Mouse (Mus musculus) neural tube, embryonic 15.5 days (tissue): ENCODE results near the gene Slc27a5. TPM values are rescaled to one million over a fixed set of nuclear protein-coding genes. Genes with fewer than 3 reads are reported as not detected.
A peak's percentile ranks its signal among the peaks of the same experiment; 100 is the strongest.

Experiments used
- ATAC-seq: fragments of 200-750 bp; cut with Nextera tagmentation; 2 replicates; pipeline ENCODE4 v1.8.0; 2017; ENCODE audit warnings: mild to moderate bottlenecking, moderate TSS enrichment, moderate library complexity; ENCODE audit not compliant: low FRiP score
- H3K27ac ChIP-seq: fragments of 300-500 bp; sonication (generic); replicated peaks from 2 replicates; pipeline ENCODE4 v1.5.1; 2015; ENCODE audit warnings: mild to moderate bottlenecking, inconsistent platforms
- H3K27me3 ChIP-seq: fragments of 300-500 bp; sonication (generic); replicated peaks from 2 replicates; pipeline ENCODE4 v1.6.1; 2015; ENCODE audit warnings: inconsistent platforms
- H3K36me3 ChIP-seq: fragments of 300-500 bp; sonication (generic); 2 replicates; pipeline ENCODE4 v1.6.1; 2015; ENCODE audit warnings: inconsistent platforms
- H3K4me1 ChIP-seq: fragments of 300-500 bp; sonication (generic); 2 replicates; pipeline ENCODE4 v1.6.1; 2015; ENCODE audit warnings: inconsistent platforms
- H3K4me2 ChIP-seq: fragments of 300-500 bp; sonication (generic); 2 replicates; pipeline ENCODE4 v1.6.1; 2015; ENCODE audit warnings: inconsistent platforms, mild to moderate bottlenecking, moderate library complexity
- H3K4me3 ChIP-seq: fragments of 300-500 bp; sonication (generic); replicated peaks from 2 replicates; pipeline ENCODE4 v1.5.1; 2015; ENCODE audit warnings: mild to moderate bottlenecking, inconsistent platforms
- H3K9ac ChIP-seq: fragments of 300-500 bp; sonication (generic); replicated peaks from 2 replicates; pipeline ENCODE4 v1.6.1; 2015; ENCODE audit warnings: mild to moderate bottlenecking, inconsistent platforms
- H3K9me3 ChIP-seq: fragments of 300-500 bp; sonication (generic); replicated peaks from 2 replicates; pipeline ENCODE4 v1.6.1; 2016; ENCODE audit warnings: inconsistent platforms
- WGBS: fragments of 180-500 bp; shearing (Covaris S2); methylation state at CpG from one replicate; pipeline ENCODE4 v1.1.7; 2015; ENCODE audit warnings: mixed read lengths; 5-methylcytosine and 5-hydroxymethylcytosine counted together
- polyA plus RNA-seq: library from polyadenylated mRNA; unstranded; fragments of >200 nt; fragmentation: Nextera tagmentation; extraction: Ambion mirVana; gene quantifications from 2 replicates; pipeline ENCODE4 v1.2.1, GENCODE M21; 2015

Slc27a5 gene
- polyA plus RNA-seq: 0.49 and 0.68 TPM in 2 replicates

GRCm38 (mm10) chr7:12998053-12998452 lies at the start of gene Slc27a5:
Gene Slc27a5 (minus strand): TSS chr7:12998192.
- no peak for ATAC-seq
- no peak within 1 kb of the TSS for H3K4me2 ChIP-seq
- 77% methylated on average over 5 of the region's 5 CpGs for WGBS
- H3K36me3 ChIP-seq: no peaks in the 10 kb centered on the region
- no peaks in the 10 kb centered on the region for H3K9me3 ChIP-seq
- no peak within 1 kb of the TSS for H3K27ac ChIP-seq
- no peak within 1 kb of the TSS for H3K9ac ChIP-seq
- no peaks in the 10 kb centered on the region for H3K27me3 ChIP-seq
- H3K4me3 ChIP-seq: no peak within 1 kb of the TSS
- H3K4me1 ChIP-seq: no peaks in the 10 kb centered on the region

GRCm38 (mm10) chr7:13046084-13046483 lies 48.1 kb upstream of the Slc27a5 start:
- peaks cover 42% of the 10 kb centered on the region for H3K27me3 ChIP-seq
- ATAC-seq: peak; percentile 11; the same call in 1 of the 2 replicates
- WGBS: 17% methylated on average over 2 of the region's 2 CpGs

GRCm38 (mm10) chr7:13044254-13044625 lies 46.2 kb upstream of the Slc27a5 start:
- Histone ChIP-seq H3K4me1 (peaks cover 22% of the 10 kb centered on the region), H3K36me3 (no peaks in the 10 kb centered on the region), H3K4me3 (peak overlapping the region; percentile 53), H3K27me3 (peaks cover 50% of the 10 kb centered on the region), H3K9me3 (no peaks in the 10 kb centered on the region), H3K9ac (peak overlapping the region; percentile 67), H3K27ac (peak overlapping the region; percentile 81), H3K4me2 (peak overlapping the region; percentile 97)
- peak; percentile 46 for ATAC-seq
- 2% methylated on average over 23 of the region's 23 CpGs for WGBS

More at GRCm38 (mm10) chr7:13046084-13046483, 48.1 kb upstream of the Slc27a5 start:
- H3K4me3 ChIP-seq: no peak overlapping the region
- no peaks in the 10 kb centered on the region for H3K9me3 ChIP-seq
- peaks cover 3% of the 10 kb centered on the region; the same call in 1 of the 2 replicates for H3K36me3 ChIP-seq
- no peak overlapping the region for H3K4me2 ChIP-seq
- H3K27ac ChIP-seq: no peak overlapping the region
- peaks cover 18% of the 10 kb centered on the region for H3K4me1 ChIP-seq
- no peak overlapping the region for H3K9ac ChIP-seq

- Histone ChIP-seq H3K4me1 (peaks cover 27% of the 10 kb centered on the region), H3K36me3 (no peaks in the 10 kb centered on the region), H3K4me2 (peak overlapping the region; percentile 97), H3K9me3 (no peaks in the 10 kb centered on the region), H3K27ac (peak overlapping the region; percentile 81), H3K9ac (peak overlapping the region; percentile 67), H3K4me3 (peak overlapping the region; percentile 53), H3K27me3 (peaks cover 50% of the 10 kb centered on the region)
- WGBS: 4% methylated on average over 88 of the region's 88 CpGs
- peak; percentile 66 for ATAC-seq
Observed at GRCm38 (mm10) chr7:13043445-13044253, 45.7 kb upstream of the Slc27a5 start.

- no peaks in the 10 kb centered on the region for H3K36me3 ChIP-seq
- peak overlapping the region; percentile 67; the same call in 1 of the 2 replicates for H3K9ac ChIP-seq
- WGBS: 35% methylated on average over 16 of the region's 16 CpGs
- peak overlapping the region; percentile 97 for H3K4me2 ChIP-seq
- ATAC-seq: peak; percentile 1; the same call in 1 of the 2 replicates
- H3K9me3 ChIP-seq: no peaks in the 10 kb centered on the region
- peaks cover 50% of the 10 kb centered on the region for H3K27me3 ChIP-seq
- H3K4me1 ChIP-seq: peaks cover 30% of the 10 kb centered on the region
- no peak overlapping the region for H3K27ac ChIP-seq
- H3K4me3 ChIP-seq: peak overlapping the region; percentile 53
Observed at GRCm38 (mm10) chr7:13043120-13043444, 45.1 kb upstream of the Slc27a5 start.

- H3K9me3 ChIP-seq: no peaks in the 10 kb centered on the region
- H3K4me3 ChIP-seq: no peak overlapping the region
- H3K4me2 ChIP-seq: no peak overlapping the region
- 83% methylated on average over 6 of the region's 6 CpGs for WGBS
- H3K27me3 ChIP-seq: peaks cover 50% of the 10 kb centered on the region
- no peak for ATAC-seq
- no peak overlapping the region for H3K27ac ChIP-seq
- H3K9ac ChIP-seq: no peak overlapping the region
- no peaks in the 10 kb centered on the region for H3K36me3 ChIP-seq
- H3K4me1 ChIP-seq: peaks cover 30% of the 10 kb centered on the region
Observed at GRCm38 (mm10) chr7:13042511-13042910, 44.5 kb upstream of the Slc27a5 start.

GRCm38 (mm10) chr7:13041256-13041655 lies 43.3 kb upstream of the Slc27a5 start:
- no peak overlapping the region for H3K4me3 ChIP-seq
- peaks cover 39% of the 10 kb centered on the region for H3K4me1 ChIP-seq
- no peak overlapping the region for H3K27ac ChIP-seq
- H3K36me3 ChIP-seq: peaks cover 2% of the 10 kb centered on the region
- ATAC-seq: no peak
- no peak overlapping the region for H3K4me2 ChIP-seq
- no peak overlapping the region; the same call in 1 of the 2 replicates for H3K9ac ChIP-seq
- H3K27me3 ChIP-seq: peaks cover 50% of the 10 kb centered on the region
- 76% methylated on average over 1 of the region's 1 CpGs for WGBS
- no peaks in the 10 kb centered on the region for H3K9me3 ChIP-seq

GRCm38 (mm10) chr7:13039181-13039580 lies 41.2 kb upstream of the Slc27a5 start:
- Histone ChIP-seq H3K9ac (peak overlapping the region; percentile 100), H3K9me3 (no peaks in the 10 kb centered on the region), H3K4me1 (peaks cover 49% of the 10 kb centered on the region), H3K4me3 (peak overlapping the region; percentile 82; the same call in 1 of the 2 replicates), H3K36me3 (peaks cover 17% of the 10 kb centered on the region), H3K27me3 (peaks cover 35% of the 10 kb centered on the region), H3K27ac (peak overlapping the region; percentile 100), H3K4me2 (peak overlapping the region; percentile 74)
- WGBS: 91% methylated on average over 1 of the region's 1 CpGs
- no peak for ATAC-seq

GRCm38 (mm10) chr7:13038621-13039169 lies 40.7 kb upstream of the Slc27a5 start:
- no peaks in the 10 kb centered on the region for H3K9me3 ChIP-seq
- peak overlapping the region; percentile 74 for H3K4me2 ChIP-seq
- peaks cover 49% of the 10 kb centered on the region for H3K4me1 ChIP-seq
- peak overlapping the region; percentile 82 for H3K4me3 ChIP-seq
- no peak for ATAC-seq
- H3K36me3 ChIP-seq: peaks cover 17% of the 10 kb centered on the region
- H3K9ac ChIP-seq: peak overlapping the region; percentile 100
- H3K27ac ChIP-seq: peak overlapping the region; percentile 100
- H3K27me3 ChIP-seq: peaks cover 33% of the 10 kb centered on the region
- 21% methylated on average over 15 of the region's 15 CpGs for WGBS

GRCm38 (mm10) chr7:13037901-13038555 lies 40.0 kb upstream of the Slc27a5 start, which contains the start of gene Ube2m:
Gene Ube2m (minus strand): TSS chr7:13038275.
- ATAC-seq: peak; percentile 90
- Histone ChIP-seq H3K27me3 (peaks cover 28% of the 10 kb centered on the region), H3K27ac (peak within 1 kb of the TSS; percentile 100), H3K36me3 (peaks cover 18% of the 10 kb centered on the region), H3K4me3 (peak within 1 kb of the TSS; percentile 82), H3K4me1 (peaks cover 49% of the 10 kb centered on the region), H3K4me2 (peak within 1 kb of the TSS; percentile 74), H3K9ac (peak within 1 kb of the TSS; percentile 100), H3K9me3 (no peaks in the 10 kb centered on the region)
- 0% methylated on average over 63 of the region's 65 CpGs for WGBS

- H3K36me3 ChIP-seq: peaks cover 24% of the 10 kb centered on the region
- peak overlapping the region; percentile 100 for H3K27ac ChIP-seq
- H3K4me1 ChIP-seq: peaks cover 55% of the 10 kb centered on the region
- H3K4me3 ChIP-seq: peak overlapping the region; percentile 82
- under 1% methylated on average over 31 of the region's 33 CpGs for WGBS
- peak overlapping the region; percentile 100 for H3K9ac ChIP-seq
- no peak for ATAC-seq
- H3K9me3 ChIP-seq: no peaks in the 10 kb centered on the region
- H3K4me2 ChIP-seq: peak overlapping the region; percentile 74
- peaks cover 21% of the 10 kb centered on the region for H3K27me3 ChIP-seq
Observed at GRCm38 (mm10) chr7:13037366-13037765, 39.4 kb upstream of the Slc27a5 start.
